Mouse (Mus musculus): Measurements from ENCODE around the gene Agrn. TPM values are rescaled to one million over a fixed set of nuclear protein-coding genes. Genes with fewer than 3 reads are reported as not detected.
A peak's percentile ranks its signal among the peaks of the same experiment; 100 is the strongest.

The Agrn gene
- polyA plus RNA-seq, 1 experiment, result not detected

- Histone ChIP-seq H3K27ac (ENCODE audit: insufficient read depth, low read depth, low read length) (no peak overlapping the region), H3K4me1 (ENCODE audit: control insufficient read depth, insufficient read depth, low read length) (peaks cover 30% of the 10 kb centered on the region), H3K4me3 (ENCODE audit: insufficient read depth, low read depth, low read length) (no peak overlapping the region)
- TF ChIP-seq CTCF (IDR thresholded peaks at IDR 0.05; ENCODE audit: insufficient read depth, low read depth, low read length), result no peak
- WGBS, result 79% methylated on average over 5 of the region's 5 CpGs
Observed at GRCm38 (mm10) chr4:156193906-156194305, 3.4 kb downstream of the Agrn start.

DNA sequence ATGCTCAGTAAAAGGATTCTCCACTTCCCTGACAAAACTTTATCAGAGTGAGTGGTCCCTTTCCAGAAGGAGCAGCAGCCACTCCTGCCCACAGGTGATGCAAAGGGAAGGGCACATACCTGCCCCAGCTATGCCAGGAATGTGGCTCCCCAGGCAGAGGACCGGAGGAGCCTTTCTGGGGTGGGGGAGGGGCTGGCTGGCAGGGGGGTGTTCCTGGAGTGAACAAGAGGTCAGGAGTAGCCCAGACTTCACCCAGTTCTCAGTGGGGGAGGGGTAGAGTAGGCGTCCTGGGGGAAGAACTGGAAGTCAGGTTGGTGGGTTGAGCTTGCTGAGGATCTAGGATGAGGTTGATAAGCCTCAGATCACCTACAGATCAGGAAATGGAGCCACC, 4.1 kb downstream of the Agrn start:
- TF ChIP-seq POLR2A (IDR thresholded peaks at IDR 0.05; ENCODE audit: insufficient read depth, low read depth, low read length) (no peak), CTCF (IDR thresholded peaks at IDR 0.05; ENCODE audit: insufficient read depth, low read depth, low read length) (no peak)
- no peak overlapping the region for H3K27ac ChIP-seq (ENCODE audit: insufficient read depth, low read depth, low read length)
- peaks cover 36% of the 10 kb centered on the region for H3K4me1 ChIP-seq (ENCODE audit: control insufficient read depth, insufficient read depth, low read length)
- 56% methylated on average over 2 of the region's 2 CpGs for WGBS
- H3K4me3 ChIP-seq (ENCODE audit: insufficient read depth, low read depth, low read length), result no peak overlapping the region

DNA sequence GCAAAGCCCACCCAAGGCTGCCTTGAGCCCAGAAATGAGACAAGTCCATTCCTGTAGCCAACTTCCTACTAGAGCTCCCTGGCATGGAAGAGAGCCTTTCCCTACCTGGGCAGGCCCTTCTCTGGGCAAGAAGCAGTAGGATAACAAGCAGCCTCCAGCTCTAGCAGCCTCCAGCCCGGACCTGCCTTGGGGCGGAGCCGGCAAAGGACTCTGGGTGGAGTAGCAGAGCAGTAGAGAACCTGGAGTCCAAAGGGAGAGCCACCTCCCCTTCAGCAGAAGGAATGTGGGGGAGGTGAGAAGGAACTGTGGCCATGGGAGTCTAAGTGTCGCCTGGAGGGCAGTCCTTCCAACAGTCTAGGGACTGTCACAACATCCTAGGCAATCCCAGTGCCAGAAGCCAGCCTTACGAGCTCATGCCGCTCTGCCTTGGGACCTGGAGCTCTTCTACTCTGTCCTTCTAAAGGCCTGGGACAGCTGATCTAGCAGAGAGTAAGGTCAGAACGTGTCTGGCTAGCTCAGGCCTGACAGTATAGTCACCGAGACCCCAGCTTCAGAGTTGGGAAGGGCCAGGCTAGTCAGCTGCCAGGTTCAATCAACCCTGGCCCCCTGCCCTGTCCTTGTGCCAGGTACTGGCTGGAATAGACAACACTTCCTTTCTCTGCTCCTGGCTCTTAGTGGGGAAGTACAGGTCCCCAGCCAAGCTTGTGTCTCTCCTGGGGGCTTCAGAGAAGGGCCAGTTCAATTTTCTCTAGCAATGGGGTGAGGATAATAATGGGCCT, 4.7 kb downstream of the Agrn start:
- Histone ChIP-seq H3K27ac (ENCODE audit: insufficient read depth, low read depth, low read length) (no peak overlapping the region), H3K4me3 (ENCODE audit: insufficient read depth, low read depth, low read length) (no peak overlapping the region), H3K4me1 (ENCODE audit: control insufficient read depth, insufficient read depth, low read length) (peaks cover 36% of the 10 kb centered on the region)
- WGBS, result 59% methylated on average over 8 of the region's 8 CpGs
- TF ChIP-seq CTCF (IDR thresholded peaks at IDR 0.05; ENCODE audit: insufficient read depth, low read depth, low read length) (no peak), POLR2A (IDR thresholded peaks at IDR 0.05; ENCODE audit: insufficient read depth, low read depth, low read length) (no peak)

DNA sequence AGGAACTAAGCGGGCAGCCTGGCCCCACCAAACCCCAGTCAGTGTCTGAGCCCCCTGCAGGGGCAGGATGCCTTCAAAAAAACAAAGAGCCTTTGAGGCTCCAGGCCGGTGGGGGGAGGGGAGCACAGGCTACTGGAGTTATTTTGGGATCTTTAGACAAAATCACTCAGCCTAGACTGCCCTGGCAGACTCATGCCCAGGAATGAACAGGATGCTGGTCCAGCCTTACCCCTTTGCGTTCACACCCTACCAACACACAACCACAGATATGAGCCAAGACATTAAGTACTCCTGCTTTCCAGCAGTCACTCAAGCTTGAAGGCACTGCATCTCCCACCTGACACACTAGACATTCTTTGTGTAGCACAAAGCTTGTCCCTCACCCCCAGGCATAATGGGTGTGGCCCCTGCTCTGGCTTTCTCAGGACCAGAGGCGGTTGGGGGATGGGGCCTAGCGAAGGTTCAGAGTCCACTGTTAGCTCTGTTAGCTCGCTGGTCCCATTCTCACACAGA, 8.4 kb downstream of the Agrn start:
- no peak overlapping the region for H3K4me3 ChIP-seq (ENCODE audit: insufficient read depth, low read depth, low read length)
- peaks cover 43% of the 10 kb centered on the region for H3K4me1 ChIP-seq (ENCODE audit: control insufficient read depth, insufficient read depth, low read length)
- TF ChIP-seq POLR2A (IDR thresholded peaks at IDR 0.05; ENCODE audit: insufficient read depth, low read depth, low read length) (no peak), CTCF (IDR thresholded peaks at IDR 0.05; ENCODE audit: insufficient read depth, low read depth, low read length) (no peak)
- H3K27ac ChIP-seq (ENCODE audit: insufficient read depth, low read depth, low read length), result peak overlapping the region; percentile 50
- WGBS, result 51% methylated on average over 6 of the region's 6 CpGs

GRCm38 (mm10) chr4:156188162-156188810, 9.0 kb downstream of the Agrn start:
- 70% methylated on average over 5 of the region's 5 CpGs for WGBS
- TF ChIP-seq CTCF (IDR thresholded peaks at IDR 0.05; ENCODE audit: insufficient read depth, low read depth, low read length) (no peak), POLR2A (IDR thresholded peaks at IDR 0.05; ENCODE audit: insufficient read depth, low read depth, low read length) (no peak)
- Histone ChIP-seq H3K27ac (ENCODE audit: insufficient read depth, low read depth, low read length) (peak overlapping the region; percentile 4; the same call in 1 of the 2 replicates), H3K4me1 (ENCODE audit: control insufficient read depth, insufficient read depth, low read length) (peaks cover 43% of the 10 kb centered on the region), H3K4me3 (ENCODE audit: insufficient read depth, low read depth, low read length) (no peak overlapping the region)

- WGBS, result 4% methylated on average over 31 of the region's 31 CpGs
- peaks cover 39% of the 10 kb centered on the region for H3K4me1 ChIP-seq (ENCODE audit: control insufficient read depth, insufficient read depth, low read length)
- peak; percentile 59; the same call in 1 of the 2 replicates for TF ChIP-seq POLR2A (IDR thresholded peaks at IDR 0.05; ENCODE audit: insufficient read depth, low read depth, low read length)
- TF ChIP-seq CTCF (IDR thresholded peaks at IDR 0.05; ENCODE audit: insufficient read depth, low read depth, low read length), result no peak
Observed at GRCm38 (mm10) chr4:156185950-156186850, 11.1 kb downstream of the Agrn start.

DNA sequence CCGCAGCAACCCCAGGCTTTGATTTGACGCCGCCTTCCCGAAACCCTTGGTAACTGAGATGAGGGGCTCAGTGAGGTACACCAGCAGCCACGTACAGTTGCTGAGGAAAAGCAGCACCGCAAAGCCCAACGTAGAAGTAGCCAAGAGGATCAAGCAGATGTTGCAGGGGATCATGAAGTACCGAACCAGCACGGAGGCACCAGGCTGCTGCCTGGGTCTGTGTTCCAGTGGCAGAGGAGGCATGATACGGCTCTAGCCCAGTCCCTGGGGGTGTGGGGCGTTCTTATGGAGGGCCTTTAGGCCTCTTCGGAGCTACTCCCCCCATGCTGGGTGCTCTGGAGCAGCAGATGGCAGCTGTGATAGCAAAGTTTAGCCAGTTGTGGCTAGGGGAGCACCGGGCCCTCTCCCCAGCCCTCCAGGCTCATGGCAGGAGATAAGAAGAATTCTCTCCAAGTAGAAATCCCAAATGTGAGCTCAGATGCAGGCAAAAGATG, 11.8 kb downstream of the Agrn start:
- 17% methylated on average over 13 of the region's 13 CpGs for WGBS
- TF ChIP-seq CTCF (IDR thresholded peaks at IDR 0.05; ENCODE audit: insufficient read depth, low read depth, low read length) (no peak), POLR2A (IDR thresholded peaks at IDR 0.05; ENCODE audit: insufficient read depth, low read depth, low read length) (no peak)
- Histone ChIP-seq H3K27ac (ENCODE audit: insufficient read depth, low read depth, low read length) (peak overlapping the region; percentile 78), H3K4me3 (ENCODE audit: insufficient read depth, low read depth, low read length) (peak overlapping the region; percentile 52), H3K4me1 (ENCODE audit: control insufficient read depth, insufficient read depth, low read length) (peaks cover 40% of the 10 kb centered on the region)

More at GRCm38 (mm10) chr4:156185950-156186850, 11.1 kb downstream of the Agrn start:
- peak overlapping the region; percentile 52 for H3K4me3 ChIP-seq (ENCODE audit: insufficient read depth, low read depth, low read length)
- peak overlapping the region; percentile 78 for H3K27ac ChIP-seq (ENCODE audit: insufficient read depth, low read depth, low read length)

- H3K27ac ChIP-seq (ENCODE audit: insufficient read depth, low read depth, low read length), result peak overlapping the region; percentile 78; the same call in 1 of the 2 replicates
- 62% methylated on average over 7 of the region's 7 CpGs for WGBS
- H3K4me3 ChIP-seq (ENCODE audit: insufficient read depth, low read depth, low read length), result peak overlapping the region; percentile 52
- H3K4me1 ChIP-seq (ENCODE audit: control insufficient read depth, insufficient read depth, low read length), result peaks cover 39% of the 10 kb centered on the region
- no peak for TF ChIP-seq CTCF (IDR thresholded peaks at IDR 0.05; ENCODE audit: insufficient read depth, low read depth, low read length)
- TF ChIP-seq POLR2A (IDR thresholded peaks at IDR 0.05; ENCODE audit: insufficient read depth, low read depth, low read length), result no peak
Observed at GRCm38 (mm10) chr4:156184291-156184954, 12.9 kb downstream of the Agrn start.

Data from olfactory bulb, adult 2 months (tissue).